Comparison of ENCODE assay signal across 26 mouse cellular contexts in the genomic region with DNA sequence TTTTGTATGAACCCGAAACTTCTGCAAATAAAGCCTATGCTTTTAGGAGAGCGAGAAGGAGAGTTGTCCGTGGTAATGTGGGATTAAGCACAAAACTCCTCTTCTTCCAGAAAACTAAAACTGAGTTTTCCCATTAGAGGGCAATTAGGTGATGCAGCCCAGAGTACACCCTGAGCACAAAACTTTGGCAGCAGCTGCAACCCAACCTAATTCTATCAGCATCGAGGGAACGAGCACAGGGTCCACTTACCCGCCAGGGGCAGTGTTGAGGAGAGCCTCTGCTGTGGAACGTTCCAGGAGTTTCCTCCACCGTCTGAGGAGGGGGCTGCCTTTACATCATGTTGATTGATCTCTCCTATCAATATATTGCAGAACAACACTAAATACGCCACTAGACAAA.
"Had no signal": no experiment of that assay in that cellular context is flagged by ENCODE, and none has a peak within 500 bp of the region (broad histone marks: within the 10 kb centered on the region; RNA-seq: fewer than 3 reads in every experiment).

No protein-coding gene starts in this region.

- ATAC-seq: hindbrain, embryonic 16.5 days; inflammation-experienced regulatory T-cells, adult 6 months; intestine, postnatal 0 days had no signal

- H3K4me3 ChIP-seq: heart, adult 2 months; heart, embryonic 13.5 days; heart, embryonic 15.5 days; hindbrain, embryonic 10.5 days; hindbrain, embryonic 12.5 days; layer of hippocampus, adult 2 months; left cerebral cortex, adult 2 months; limb, embryonic 10.5 days; limb, embryonic 12.5 days; liver, embryonic 13.5 days; liver, embryonic 15.5 days had no signal

- DNase-seq: gastrocnemius, postnatal 10 days; gastrocnemius, postnatal 25 days; heart, adult 2 months; heart, postnatal 4 days; kidney, adult 18-20 months; kidney, adult 8-10 months; kidney, postnatal 10 days; kidney, postnatal 25 days; kidney, postnatal 4 days; liver; liver, embryonic 13.5 days had no signal

- H3K4me1 ChIP-seq: liver, embryonic 13.5 days; liver, embryonic 15.5 days had no signal

- H3K9ac ChIP-seq: heart, embryonic 13.5 days; heart, embryonic 15.5 days; hindbrain, embryonic 12.5 days; hindbrain, embryonic 14.5 days; limb, embryonic 12.5 days; liver, embryonic 13.5 days; liver, embryonic 15.5 days had no signal

- H3K27me3 ChIP-seq: heart, embryonic 15.5 days; hindbrain, embryonic 12.5 days; liver, embryonic 13.5 days; liver, embryonic 15.5 days had no signal

- H3K27ac ChIP-seq: heart, adult 2 months; heart, embryonic 13.5 days; heart, embryonic 15.5 days; hindbrain, embryonic 10.5 days; hindbrain, embryonic 12.5 days; hindbrain, embryonic 14.5 days; layer of hippocampus, adult 2 months; left cerebral cortex, adult 2 months; limb, embryonic 10.5 days; limb, embryonic 12.5 days; liver, embryonic 13.5 days; liver, embryonic 15.5 days had no signal

- H3K36me3 ChIP-seq: heart, embryonic 13.5 days; heart, embryonic 15.5 days; hindbrain, embryonic 10.5 days; hindbrain, embryonic 12.5 days; limb, embryonic 10.5 days; limb, embryonic 12.5 days; liver, embryonic 13.5 days; liver, embryonic 15.5 days had no signal

- H3K9me3 ChIP-seq: heart, embryonic 13.5 days; heart, embryonic 15.5 days; hindbrain, embryonic 12.5 days; limb, embryonic 10.5 days; limb, embryonic 12.5 days; liver, embryonic 13.5 days; liver, embryonic 15.5 days had no signal

- H3K4me2 ChIP-seq: heart, embryonic 11.5 days; heart, embryonic 13.5 days; heart, embryonic 15.5 days; hindbrain, embryonic 12.5 days; hindbrain, embryonic 14.5 days; limb, embryonic 12.5 days; liver, embryonic 11.5 days; liver, embryonic 13.5 days; liver, embryonic 15.5 days had no signal
